Mouse (Mus musculus) activated CD4-positive, CD25-positive, alpha-beta regulatory T cell (primary cell): ENCODE data around the gene Tia1. TPM values are rescaled to one million over a fixed set of nuclear protein-coding genes. Genes with fewer than 3 reads are reported as not detected.

Experiments used
- polyA plus RNA-seq, 2 experiments: library from polyadenylated mRNA; unstranded; fragments of 100-300 nt; shearing (Covaris generic); gene quantifications; one replicate each; pipeline ENCODE4 v1.2.1; 2017

Tia1 gene
- 100 to 1,000 TPM; 101 to 121 TPM for polyA plus RNA-seq

DNA sequence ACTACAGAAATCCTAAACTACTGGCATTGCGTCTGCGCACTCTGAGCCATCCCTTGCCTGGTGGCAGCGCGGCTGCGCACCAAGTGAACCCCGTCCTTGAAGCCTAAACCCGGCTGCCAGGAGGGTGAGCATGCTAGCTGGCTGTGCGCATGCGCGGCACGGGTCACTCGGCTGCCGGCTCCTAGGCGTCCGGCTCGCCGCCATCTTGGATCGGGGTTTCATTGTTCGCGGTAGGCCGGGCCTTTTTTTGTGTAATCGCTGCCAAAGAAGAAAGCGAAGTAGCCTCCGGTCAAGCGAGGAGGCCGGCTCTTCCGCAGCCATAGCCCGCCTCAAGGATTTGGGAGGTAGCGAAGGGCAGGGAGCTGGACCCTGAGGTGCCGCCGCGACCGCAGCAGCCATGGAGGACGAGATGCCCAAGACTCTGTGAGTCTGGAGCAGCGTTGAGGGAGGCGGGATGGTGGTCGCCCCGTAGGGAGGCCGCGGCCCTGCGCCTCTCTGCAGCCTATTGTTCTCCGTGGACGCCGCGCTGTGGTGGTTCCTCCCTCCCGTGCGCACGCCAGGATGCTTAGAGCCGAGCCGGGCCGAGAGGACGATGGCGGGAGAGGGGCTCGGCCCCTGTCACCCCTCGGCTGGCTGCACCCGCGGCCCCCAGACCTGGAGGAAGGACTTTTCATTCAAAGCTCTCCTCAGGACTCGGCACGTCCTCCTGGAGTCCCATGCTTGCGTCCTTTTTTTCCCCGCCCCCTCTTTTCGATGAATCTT is at the start of gene Tia1:
Tia1 (plus strand) TSS at position 120 of the 762 bp plus-strand sequence.

DNA sequence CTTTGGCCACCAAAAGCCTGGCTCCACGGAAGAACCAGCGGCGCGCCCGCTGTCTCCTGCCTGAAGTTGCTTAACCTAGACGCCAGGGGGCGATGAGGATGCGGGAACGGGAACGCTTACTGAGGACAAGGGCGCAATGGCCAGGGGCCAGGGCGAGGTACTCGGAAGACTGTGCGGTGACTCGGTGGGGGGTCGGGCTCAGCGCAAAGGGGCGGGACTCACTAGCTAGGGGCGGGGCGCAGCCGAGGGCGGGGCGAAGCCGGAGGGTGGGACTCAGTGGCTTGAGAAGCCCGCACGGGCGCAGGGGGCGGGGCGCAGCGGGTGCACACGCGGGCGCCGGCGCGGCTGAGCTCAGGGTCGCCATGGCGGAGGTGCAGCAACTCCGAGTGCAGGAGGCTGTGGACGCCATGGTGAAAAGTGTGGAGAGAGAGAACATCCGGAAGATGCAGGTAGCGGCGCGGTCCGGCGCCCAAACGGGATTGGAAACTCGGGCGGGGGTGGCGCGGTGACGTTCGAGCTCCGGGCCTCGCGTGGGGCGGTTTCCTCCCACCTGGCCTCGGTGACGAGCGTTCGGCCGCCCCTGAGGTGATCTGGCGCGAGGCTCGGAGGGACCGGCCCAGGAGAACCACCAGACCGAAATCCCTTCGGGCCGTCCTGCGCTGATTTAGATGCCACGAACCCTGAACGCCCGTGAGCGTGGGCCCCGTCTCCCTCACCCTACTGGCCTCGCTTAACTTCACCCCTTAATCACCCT is 38.5 kb upstream of the Tia1 start, which contains the start of gene Fam136a:
Fam136a (plus strand) TSS at position 276 of the 754 bp plus-strand sequence.

DNA sequence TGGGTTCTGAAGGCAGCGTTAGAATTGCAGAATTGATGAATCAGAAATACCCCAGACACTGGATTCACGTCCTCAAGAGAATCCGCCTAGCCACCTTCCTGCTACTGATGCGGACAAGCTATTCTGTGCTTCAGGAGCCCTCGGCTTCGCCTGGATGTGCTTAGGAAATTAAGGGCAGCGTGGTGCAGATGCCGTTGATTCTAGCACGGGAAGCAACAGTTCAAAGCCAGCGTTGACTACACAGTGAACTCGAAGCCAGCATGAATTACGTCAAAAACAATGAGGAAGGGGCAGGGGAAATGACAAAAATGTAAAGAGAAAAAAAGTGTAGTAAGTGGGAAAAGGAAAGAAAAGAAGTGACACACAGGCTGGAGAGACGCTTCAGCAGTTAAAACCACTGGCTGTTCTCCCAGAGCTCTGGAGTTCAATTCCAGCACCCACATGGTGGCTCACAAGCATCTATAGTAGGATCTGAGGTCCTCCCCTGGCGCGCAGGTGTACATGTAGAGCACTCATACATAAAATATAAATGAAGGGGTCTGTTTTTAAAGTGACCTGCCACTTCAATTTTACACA is 33.2 kb upstream of the Tia1 start, which contains the start of gene Snrpg:
Snrpg (plus strand) TSS at position 541 of the 576 bp plus-strand sequence.

DNA sequence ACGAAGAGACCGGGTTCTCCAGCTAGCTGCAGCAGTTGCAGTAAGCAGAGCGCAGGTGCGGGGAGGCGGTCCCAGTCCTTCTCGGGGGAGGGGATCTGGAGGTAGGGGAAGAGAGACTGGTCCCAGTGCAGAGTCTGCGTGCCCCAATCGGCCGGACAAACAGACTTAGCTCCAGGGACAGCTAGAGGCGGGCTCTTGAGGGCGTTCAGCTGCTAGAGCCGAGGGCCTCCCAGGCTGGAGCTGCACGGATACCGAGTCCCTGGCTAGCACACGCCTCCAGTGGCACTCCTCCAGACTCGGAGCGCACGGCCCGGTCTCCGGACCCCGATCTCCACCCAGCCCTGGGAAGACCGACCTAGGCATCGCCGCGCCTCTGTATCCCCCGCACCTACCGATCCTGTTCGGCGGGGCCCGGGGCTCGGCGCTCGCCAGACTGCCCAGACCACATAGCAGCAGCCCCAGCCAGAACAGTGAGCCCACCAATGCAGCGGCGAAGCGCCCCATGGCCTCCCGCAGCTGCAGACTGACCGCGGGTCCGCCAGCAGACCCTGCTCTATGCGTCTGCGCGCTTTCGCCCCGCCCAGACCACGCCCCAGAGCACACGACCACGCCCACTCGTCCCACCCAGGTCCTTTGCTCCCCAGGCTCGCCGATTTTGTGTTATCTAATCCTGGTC is 7.3 kb upstream of the Tia1 start, which contains the start of gene Pcyox1:
Pcyox1 (minus strand) TSS at position 574 of the 676 bp plus-strand sequence.

DNA sequence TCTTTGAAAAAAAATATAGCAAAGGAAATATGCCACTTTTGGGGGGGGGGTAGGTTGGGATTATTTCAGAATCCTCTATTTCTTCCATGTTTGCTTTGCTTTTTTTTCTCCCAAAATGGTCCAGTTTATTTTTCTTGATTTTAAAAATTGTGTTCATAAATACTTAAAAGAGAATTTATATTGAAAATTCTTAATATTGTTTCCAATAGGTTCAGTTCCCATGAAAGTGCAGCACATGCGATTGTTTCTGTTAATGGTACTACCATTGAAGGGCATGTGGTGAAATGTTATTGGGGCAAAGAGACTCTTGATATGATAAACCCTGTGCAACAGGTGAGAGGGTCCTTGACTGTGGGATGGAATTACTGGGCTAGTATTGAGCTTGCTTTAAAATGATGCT is 22.3 kb downstream of the Tia1 start, which contains the start of gene Gm44790:
Gm44790 (plus strand) TSS at position 301 of the 400 bp plus-strand sequence.

DNA sequence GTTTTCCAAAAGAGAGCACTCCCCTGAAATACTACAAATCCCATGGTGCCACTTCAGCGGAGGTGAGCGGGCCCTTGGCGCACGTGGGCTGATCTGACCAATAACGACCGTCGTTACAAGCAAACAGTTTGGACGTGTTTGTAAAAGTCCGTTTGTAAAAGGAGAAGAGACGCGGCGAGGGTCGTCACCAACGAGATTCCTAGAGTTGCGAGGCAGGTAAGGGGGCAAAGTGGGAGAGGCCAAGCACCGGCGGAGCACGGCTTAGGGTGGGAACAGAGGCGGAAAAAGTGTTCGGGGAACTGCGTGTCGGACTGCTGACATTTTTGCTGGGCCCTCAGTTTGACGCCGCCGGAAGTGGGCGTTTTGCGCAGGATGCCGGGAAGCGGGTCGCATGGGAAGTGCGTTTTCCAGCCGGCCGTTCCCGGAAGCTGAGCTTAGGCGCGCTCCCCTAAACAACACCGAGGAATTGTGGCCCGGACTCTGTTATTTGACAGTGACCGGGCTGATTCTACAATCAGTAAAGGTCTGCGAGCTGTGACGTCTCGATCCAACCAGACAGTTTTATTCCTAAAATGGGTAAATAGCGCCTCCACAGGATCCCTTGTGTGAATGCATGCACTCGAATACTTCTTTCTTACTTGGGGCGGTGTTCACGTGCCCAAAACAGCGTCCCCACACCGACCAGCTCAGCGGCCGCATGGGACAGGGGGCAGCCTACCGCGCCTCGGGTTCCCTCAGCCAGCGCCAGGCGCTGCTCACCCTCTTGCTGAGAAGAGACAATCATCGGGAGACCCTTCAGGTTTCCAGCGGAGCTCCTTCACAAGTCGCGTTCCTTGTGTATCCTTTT is 34.5 kb downstream of the Tia1 start, which contains the start of gene C87436:
C87436 (plus strand) TSS at position 103 of the 847 bp plus-strand sequence.

Other genes starting within 250 kb of the Tia1 start
- under 1 TPM in 1 of 2 experiments, not detected in 1; 0.38 TPM for gene Tgfa, start 209.0 kb upstream of the Tia1 start, polyA plus RNA-seq
- gene Fam136a, start 38.6 kb upstream of the Tia1 start, polyA plus RNA-seq = 10 to 100 TPM; 36.2 to 44.4 TPM
- 100 to 1,000 TPM; 334 to 421 TPM for gene Snrpg, start 32.9 kb upstream of the Tia1 start, polyA plus RNA-seq
- 1 to 10 TPM; 6.4 to 9.5 TPM for gene Pcyox1, start 7.1 kb upstream of the Tia1 start, polyA plus RNA-seq
- not detected for gene Gm44790, start 22.4 kb downstream of the Tia1 start, polyA plus RNA-seq
- gene C87436, start 34.2 kb downstream of the Tia1 start, polyA plus RNA-seq = 10 to 100 TPM; 36.8 to 37.2 TPM
- gene Pcbp1, start 122.1 kb downstream of the Tia1 start, polyA plus RNA-seq = 100 to 1,000 TPM; 257 to 306 TPM
- under 1 TPM; 0.18 to 0.31 TPM for gene Asprv1, start 223.9 kb downstream of the Tia1 start, polyA plus RNA-seq